Comparison of ENCODE assay signal across 31 mouse cellular contexts in the genomic region with DNA sequence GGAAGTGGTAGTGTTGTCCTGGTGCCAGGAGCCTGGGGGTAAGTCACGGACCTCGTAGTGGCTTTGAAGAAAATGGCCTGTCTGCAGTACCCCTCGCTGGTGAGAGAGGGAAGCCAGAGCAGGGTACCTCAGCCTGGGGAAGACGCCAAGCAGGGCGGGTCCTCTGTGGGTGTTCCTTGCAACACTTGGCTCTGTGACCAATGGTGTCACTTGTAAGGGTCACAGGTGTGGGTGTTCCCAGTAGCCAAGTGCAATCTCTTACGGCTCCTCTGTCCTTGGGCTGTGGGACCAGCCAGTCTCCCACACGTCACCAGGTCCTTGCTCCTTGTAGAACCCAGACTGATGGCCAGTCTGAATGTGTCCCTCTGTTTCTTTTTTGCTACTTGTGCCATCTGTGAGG. TPM values are rescaled to one million over a fixed set of nuclear protein-coding genes. Genes with fewer than 3 reads are reported as not detected.
DNase-seq lines count a peak whose midpoint lies in the region; ATAC-seq and TF ChIP-seq lines count a peak whose summit lies in the region.
"Had no signal": no experiment of that assay in that cellular context is flagged by ENCODE, and none has a peak within 500 bp of the region (broad histone marks: within the 10 kb centered on the region; RNA-seq: fewer than 3 reads in every experiment).

A gene (plus strand): TSS at position 274 of the 400 bp plus-strand sequence.

- peak within 1 kb of the TSS; percentile 47; the same call in 1 of the 2 replicates for H3K27ac ChIP-seq in heart, embryonic 10.5 days
- H3K27ac ChIP-seq in intestine, embryonic 16.5 days (ENCODE audit: low read length) = no peak within 1 kb of the TSS
- H3K27ac ChIP-seq in stomach, postnatal 0 days (replicated peaks) = no peak within 1 kb of the TSS
- H3K27ac ChIP-seq: embryonic facial prominence, embryonic 10.5 days; embryonic facial prominence, embryonic 13.5 days; forebrain, embryonic 12.5 days; forebrain, embryonic 15.5 days; heart, embryonic 13.5 days; hindbrain, embryonic 12.5 days had no signal

- WGBS in heart, embryonic 10.5 days = 69% methylated on average over 7 of the region's 7 CpGs
- 64% methylated on average over 7 of the region's 7 CpGs for WGBS in intestine, embryonic 16.5 days
- 64% methylated on average over 7 of the region's 7 CpGs for WGBS in stomach, postnatal 0 days

- no peak for TF ChIP-seq CTCF in stomach, postnatal 0 days (IDR thresholded peaks at IDR 0.05; ENCODE audit: low read depth)

- no peak within 1 kb of the TSS for H3K9ac ChIP-seq in intestine, embryonic 16.5 days (ENCODE audit: low read depth, low read length)
- no peak within 1 kb of the TSS for H3K9ac ChIP-seq in stomach, postnatal 0 days (ENCODE audit: low read length)
- H3K9ac ChIP-seq: embryonic facial prominence, embryonic 13.5 days; forebrain, embryonic 12.5 days; forebrain, embryonic 15.5 days; heart, embryonic 13.5 days; hindbrain, embryonic 12.5 days had no signal

- no peak for DNase-seq in heart, embryonic 10.5 days (ENCODE audit: low spot score)
- DNase-seq in heart, postnatal 10 days = no peak
- peak; percentile 11 for DNase-seq in lung, postnatal 10 days
- DNase-seq in lung, postnatal 25 days (ENCODE audit: low spot score) = no peak
- DNase-seq in stomach, postnatal 0 days (ENCODE audit: low spot score) = peak; percentile 23
- DNase-seq in urinary bladder, adult 2 months (ENCODE audit: low spot score) = no peak
- DNase-seq: adrenal gland, adult 8-10 months; adrenal gland, postnatal 25 days; cerebellum, adult 11-12 months; cerebellum, adult 8-10 months; cerebellum, postnatal 36 days; embryo, embryonic 11 days; gastrocnemius, postnatal 25 days; heart, adult 18-20 months had no signal

- TF ChIP-seq EP300 in stomach, postnatal 0 days (optimal IDR thresholded peaks at IDR 0.05) = no peak

- no peak within 1 kb of the TSS for H3K4me3 ChIP-seq in heart, embryonic 10.5 days
- H3K4me3 ChIP-seq in intestine, embryonic 16.5 days (ENCODE audit: low read length) = no peak within 1 kb of the TSS
- H3K4me3 ChIP-seq in stomach, postnatal 0 days (ENCODE audit: low read depth, low read length) = no peak within 1 kb of the TSS
- H3K4me3 ChIP-seq: embryonic facial prominence, embryonic 10.5 days; embryonic facial prominence, embryonic 13.5 days; erythroblast, embryonic 14.5 days; forebrain, embryonic 12.5 days; forebrain, embryonic 15.5 days; heart, embryonic 13.5 days; hindbrain, embryonic 12.5 days had no signal

- H3K4me2 ChIP-seq in intestine, embryonic 16.5 days (ENCODE audit: low read depth, low read length) = no peak within 1 kb of the TSS
- H3K4me2 ChIP-seq in stomach, postnatal 0 days (replicated peaks; ENCODE audit: low read depth) = no peak within 1 kb of the TSS
- H3K4me2 ChIP-seq: embryonic facial prominence, embryonic 13.5 days; forebrain, embryonic 12.5 days; forebrain, embryonic 15.5 days; heart, embryonic 13.5 days; hindbrain, embryonic 12.5 days had no signal

- peaks cover 9% of the 10 kb centered on the region for H3K4me1 ChIP-seq in heart, embryonic 10.5 days
- H3K4me1 ChIP-seq in intestine, embryonic 16.5 days (ENCODE audit: control insufficient read depth, insufficient read depth, low read length) = no peaks in the 10 kb centered on the region
- H3K4me1 ChIP-seq in stomach, postnatal 0 days (replicated peaks; ENCODE audit: control insufficient read depth, insufficient read depth) = no peaks in the 10 kb centered on the region
- H3K4me1 ChIP-seq: embryonic facial prominence, embryonic 10.5 days; embryonic facial prominence, embryonic 13.5 days; forebrain, embryonic 12.5 days; forebrain, embryonic 15.5 days; hindbrain, embryonic 12.5 days had no signal

- peak; percentile 71 for ATAC-seq in intestine, embryonic 16.5 days
- no peak for ATAC-seq in stomach, postnatal 0 days (ENCODE audit: low FRiP score, low TSS enrichment)
- ATAC-seq: activated CD4-positive, CD25-positive, alpha-beta regulatory T cell, adult 4 months; forebrain, embryonic 15.5 days had no signal

- peaks cover 12% of the 10 kb centered on the region; the same call in 1 of the 2 replicates for H3K27me3 ChIP-seq in heart, embryonic 10.5 days (ENCODE audit: insufficient read depth, poor library complexity, severe bottlenecking)
- no peaks in the 10 kb centered on the region; the same call in 1 of the 2 replicates for H3K27me3 ChIP-seq in intestine, embryonic 16.5 days (replicated peaks; ENCODE audit: control insufficient read depth, insufficient read depth, low read length)
- H3K27me3 ChIP-seq in stomach, postnatal 0 days (ENCODE audit: control insufficient read depth, insufficient read depth, low read length) = no peaks in the 10 kb centered on the region
- H3K27me3 ChIP-seq: forebrain, embryonic 12.5 days; forebrain, embryonic 15.5 days; hindbrain, embryonic 12.5 days had no signal

- H3K9me3 ChIP-seq in heart, embryonic 10.5 days = no peaks in the 10 kb centered on the region
- 0 out of 2 replicates have a peak, but pooled peaks cover 4% of the 10 kb centered on the region for H3K9me3 ChIP-seq in intestine, embryonic 16.5 days (ENCODE audit: control insufficient read depth, low read length)
- no peaks in the 10 kb centered on the region for H3K9me3 ChIP-seq in stomach, postnatal 0 days (ENCODE audit: control insufficient read depth, low read length)
- H3K9me3 ChIP-seq: embryonic facial prominence, embryonic 13.5 days; forebrain, embryonic 12.5 days; forebrain, embryonic 15.5 days had no signal

- H3K36me3 ChIP-seq in heart, embryonic 10.5 days = no peaks in the 10 kb centered on the region
- no peaks in the 10 kb centered on the region for H3K36me3 ChIP-seq in intestine, embryonic 16.5 days (ENCODE audit: control insufficient read depth, insufficient read depth, low read length)
- H3K36me3 ChIP-seq in stomach, postnatal 0 days (ENCODE audit: control insufficient read depth, insufficient read depth, low read length) = no peaks in the 10 kb centered on the region
- H3K36me3 ChIP-seq: embryonic facial prominence, embryonic 10.5 days; embryonic facial prominence, embryonic 13.5 days; forebrain, embryonic 12.5 days; forebrain, embryonic 15.5 days; heart, embryonic 13.5 days; hindbrain, embryonic 12.5 days had no signal

- intact Hi-C loops in heart, postnatal 10 days (cut with DNase I) = no loop called here

RNA-seq across cellular contexts. Expression of the gene that starts here (rescaled TPM):
- polyA plus RNA-seq in heart, embryonic 10.5 days (2016; fragmentation: Nextera tagmentation; extraction: Ambion mirVana) = not detected in 2 replicates
- total RNA-seq in heart, postnatal 10 days (2021) = not detected
- polyA plus RNA-seq in intestine, embryonic 16.5 days (2015; fragmentation: Nextera tagmentation; extraction: Ambion mirVana) = 8.3 and 11.8 TPM in 2 replicates
- 0.12 TPM in 1 of 2 replicates, not detected in the other for polyA plus RNA-seq in stomach, postnatal 0 days (2015; fragmentation: Nextera tagmentation; extraction: Ambion mirVana)
- not detected in 2 replicates for polyA plus RNA-seq in urinary bladder, adult 2 months (2012; rRNA removed)
- total RNA-seq: adrenal gland, postnatal 25 days; ES-E14; gastrocnemius, adult 8-10 months; gastrocnemius, postnatal 25 days; heart, adult 18-20 months; heart, postnatal 25 days; hematopoietic stem cell, adult 5-6 weeks had no signal
- polyA plus RNA-seq: activated CD4-positive, CD25-positive, alpha-beta regulatory T cell, adult 4 months; brain, embryonic 14.5 days; cortical plate, adult 2 months; embryonic facial prominence, embryonic 10.5 days; embryonic facial prominence, embryonic 13.5 days; erythroblast, embryonic 14.5 days; forebrain, embryonic 12.5 days; forebrain, embryonic 15.5 days; gonadal fat pad, adult 2 months; heart, embryonic 13.5 days; heart, embryonic 16.5 days; hindbrain, embryonic 12.5 days had no signal

Comparison
In these comparisons a context has a peak if more than half of its experiments do, and no peak if none do; other contexts are left out.
1. Peak in DNase-seq in stomach, postnatal 0 days; RNA of the gene not detected or under 1 TPM.